Mouse (Mus musculus): ENCODE data around the gene Cacna1i.

Gene Cacna1i

GRCm38 (mm10) chr15:80286851-80287415, at the start of gene Cacna1i:
Gene Cacna1i (plus strand): TSS chr15:80287238.
- H3K27me3 ChIP-seq (ENCODE audit: insufficient read depth, low read length): peaks cover 85% of the 10 kb centered on the region
- H3K36me3 ChIP-seq (ENCODE audit: insufficient read depth, low read length): no peaks in the 10 kb centered on the region
- H3K4me3 ChIP-seq (replicated peaks; ENCODE audit: low read length): peak within 1 kb of the TSS; percentile 79
- H3K9me3 ChIP-seq (ENCODE audit: low read length): no peaks in the 10 kb centered on the region
- no peak for TF ChIP-seq POU5F1 (IDR thresholded peaks at IDR 0.05; ENCODE audit: borderline replicate concordance, low read length)
- no peak for TF ChIP-seq NANOG (IDR thresholded peaks at IDR 0.05; ENCODE audit: borderline replicate concordance, low read length)
- no peak for TF ChIP-seq CTCF (conservative IDR thresholded peaks at IDR 0.05; ENCODE audit: low read length)
- H3K4me1 ChIP-seq (replicated peaks; ENCODE audit: low read depth, low read length): peaks cover 35% of the 10 kb centered on the region

DNA sequence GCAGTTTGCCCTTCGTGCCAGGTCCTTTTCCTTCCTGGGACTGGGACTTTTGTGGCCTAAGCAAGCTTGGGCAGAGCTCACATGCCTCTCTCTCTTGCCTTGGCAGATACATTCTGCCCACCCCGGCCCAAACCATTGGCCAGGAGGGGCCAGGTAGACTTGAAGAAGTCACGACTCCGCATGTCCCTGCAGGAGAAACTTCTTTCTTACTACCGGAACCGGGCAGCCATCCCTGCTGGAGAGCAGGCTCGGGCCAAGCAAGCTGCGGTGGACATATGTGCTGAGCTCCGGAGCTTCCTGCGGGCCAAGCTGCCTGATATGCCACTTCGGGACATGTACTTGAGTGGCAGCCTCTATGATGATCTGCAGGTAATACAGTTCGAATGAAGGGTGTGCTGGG, 38.9 kb upstream of the Cacna1i start:
- Histone ChIP-seq H3K4me1 (replicated peaks; ENCODE audit: low read depth, low read length) (peaks cover 21% of the 10 kb centered on the region), H3K4me3 (replicated peaks; ENCODE audit: low read length) (no peak overlapping the region), H3K36me3 (ENCODE audit: insufficient read depth, low read length) (peaks cover 98% of the 10 kb centered on the region), H3K27me3 (ENCODE audit: insufficient read depth, low read length) (no peaks in the 10 kb centered on the region), H3K9me3 (ENCODE audit: low read length) (no peaks in the 10 kb centered on the region)
- TF ChIP-seq POU5F1 (IDR thresholded peaks at IDR 0.05; ENCODE audit: borderline replicate concordance, low read length): no peak
- TF ChIP-seq NANOG (IDR thresholded peaks at IDR 0.05; ENCODE audit: borderline replicate concordance, low read length): no peak
- TF ChIP-seq CTCF (conservative IDR thresholded peaks at IDR 0.05; ENCODE audit: low read length): no peak

DNA sequence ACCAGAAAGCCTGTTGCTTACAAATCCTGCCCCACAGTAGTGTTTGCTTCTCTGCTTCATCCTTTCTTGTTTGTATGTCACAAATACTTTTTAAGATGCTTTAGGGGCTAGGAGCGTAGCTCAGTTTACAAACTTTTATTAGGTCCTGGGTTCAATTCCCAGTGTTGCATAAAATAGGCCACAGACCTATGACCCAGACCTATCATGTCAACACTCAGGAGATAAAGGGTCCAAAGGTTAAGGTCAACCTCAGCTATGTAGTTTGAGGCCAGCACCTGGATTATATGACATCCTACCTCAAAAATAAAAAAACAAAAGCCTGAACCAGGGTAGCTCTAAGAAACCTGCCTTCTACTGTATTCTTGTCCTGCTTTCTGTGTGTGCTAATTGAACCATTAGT, 38.4 kb upstream of the Cacna1i start:
- no peak for TF ChIP-seq POU5F1 (IDR thresholded peaks at IDR 0.05; ENCODE audit: borderline replicate concordance, low read length)
- TF ChIP-seq CTCF (conservative IDR thresholded peaks at IDR 0.05; ENCODE audit: low read length): no peak
- no peak for TF ChIP-seq NANOG (IDR thresholded peaks at IDR 0.05; ENCODE audit: borderline replicate concordance, low read length)
- Histone ChIP-seq H3K36me3 (ENCODE audit: insufficient read depth, low read length) (peaks cover 98% of the 10 kb centered on the region), H3K4me3 (replicated peaks; ENCODE audit: low read length) (no peak overlapping the region), H3K9me3 (ENCODE audit: low read length) (no peaks in the 10 kb centered on the region), H3K27me3 (ENCODE audit: insufficient read depth, low read length) (no peaks in the 10 kb centered on the region), H3K4me1 (replicated peaks; ENCODE audit: low read depth, low read length) (peaks cover 26% of the 10 kb centered on the region)

- Histone ChIP-seq H3K27me3 (ENCODE audit: insufficient read depth, low read length) (no peaks in the 10 kb centered on the region), H3K4me1 (replicated peaks; ENCODE audit: low read depth, low read length) (peaks cover 33% of the 10 kb centered on the region), H3K9me3 (ENCODE audit: low read length) (no peaks in the 10 kb centered on the region), H3K4me3 (replicated peaks; ENCODE audit: low read length) (no peak overlapping the region), H3K36me3 (ENCODE audit: insufficient read depth, low read length) (peaks cover 94% of the 10 kb centered on the region)
- TF ChIP-seq NANOG (IDR thresholded peaks at IDR 0.05; ENCODE audit: borderline replicate concordance, low read length) (no peak), CTCF (conservative IDR thresholded peaks at IDR 0.05; ENCODE audit: low read length) (no peak)
These were observed 37.4 kb upstream of the Cacna1i start for GRCm38 (mm10) chr15:80249672-80250071.

DNA sequence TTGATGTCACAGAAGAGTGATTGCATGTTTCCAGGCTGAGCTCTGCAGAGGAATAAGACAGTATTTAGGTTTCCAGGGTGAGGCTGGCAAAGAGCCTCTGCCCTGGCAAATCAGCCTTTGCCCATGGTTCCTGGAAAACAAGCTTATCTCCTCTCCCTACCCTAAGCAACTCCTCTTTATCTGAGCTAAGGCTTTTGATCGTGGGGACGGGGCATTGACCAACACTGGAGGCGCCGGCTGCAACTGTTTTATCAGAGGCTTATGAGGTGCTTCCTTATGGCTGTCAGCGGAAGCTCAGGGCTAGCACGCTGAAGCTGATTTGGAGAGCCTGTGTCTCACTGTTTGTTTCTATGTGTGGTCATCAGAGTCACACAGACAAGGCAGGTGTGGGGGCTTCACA, 36.5 kb upstream of the Cacna1i start:
- H3K4me3 ChIP-seq (replicated peaks; ENCODE audit: low read length): no peak overlapping the region
- H3K4me1 ChIP-seq (replicated peaks; ENCODE audit: low read depth, low read length): peaks cover 31% of the 10 kb centered on the region
- TF ChIP-seq POU5F1 (IDR thresholded peaks at IDR 0.05; ENCODE audit: borderline replicate concordance, low read length): no peak
- no peak for TF ChIP-seq CTCF (conservative IDR thresholded peaks at IDR 0.05; ENCODE audit: low read length)
- TF ChIP-seq NANOG (IDR thresholded peaks at IDR 0.05; ENCODE audit: borderline replicate concordance, low read length): no peak
- no peaks in the 10 kb centered on the region for H3K9me3 ChIP-seq (ENCODE audit: low read length)
- H3K27me3 ChIP-seq (ENCODE audit: insufficient read depth, low read length): no peaks in the 10 kb centered on the region
- H3K36me3 ChIP-seq (ENCODE audit: insufficient read depth, low read length): peaks cover 86% of the 10 kb centered on the region

DNA sequence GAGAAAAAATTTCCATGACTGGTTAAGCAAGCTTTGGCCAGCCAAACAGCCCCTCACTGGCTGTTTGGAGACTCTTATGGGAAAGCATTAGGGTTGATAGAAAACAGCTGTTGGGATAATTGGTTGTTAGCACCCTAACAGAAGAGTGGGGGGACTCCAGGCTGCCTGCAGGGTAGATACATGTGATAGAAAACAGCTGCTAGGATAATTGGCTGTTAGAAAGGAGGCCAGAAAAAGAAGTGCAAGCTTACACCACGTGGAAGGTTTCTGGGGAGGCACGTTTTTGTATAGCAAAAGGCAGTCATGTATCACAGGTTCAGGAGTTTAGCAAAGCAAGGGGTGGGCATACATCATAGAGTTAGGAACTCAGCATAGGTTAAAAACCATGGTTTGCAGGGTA, 33.5 kb upstream of the Cacna1i start:
- Histone ChIP-seq H3K4me3 (replicated peaks; ENCODE audit: low read length) (no peak overlapping the region), H3K4me1 (replicated peaks; ENCODE audit: low read depth, low read length) (peaks cover 40% of the 10 kb centered on the region), H3K27me3 (ENCODE audit: insufficient read depth, low read length) (no peaks in the 10 kb centered on the region), H3K36me3 (ENCODE audit: insufficient read depth, low read length) (peaks cover 81% of the 10 kb centered on the region), H3K9me3 (ENCODE audit: low read length) (no peaks in the 10 kb centered on the region)
- TF ChIP-seq NANOG (IDR thresholded peaks at IDR 0.05; ENCODE audit: borderline replicate concordance, low read length): no peak
- TF ChIP-seq CTCF (conservative IDR thresholded peaks at IDR 0.05; ENCODE audit: low read length): no peak
- no peak for TF ChIP-seq POU5F1 (IDR thresholded peaks at IDR 0.05; ENCODE audit: borderline replicate concordance, low read length)

DNA sequence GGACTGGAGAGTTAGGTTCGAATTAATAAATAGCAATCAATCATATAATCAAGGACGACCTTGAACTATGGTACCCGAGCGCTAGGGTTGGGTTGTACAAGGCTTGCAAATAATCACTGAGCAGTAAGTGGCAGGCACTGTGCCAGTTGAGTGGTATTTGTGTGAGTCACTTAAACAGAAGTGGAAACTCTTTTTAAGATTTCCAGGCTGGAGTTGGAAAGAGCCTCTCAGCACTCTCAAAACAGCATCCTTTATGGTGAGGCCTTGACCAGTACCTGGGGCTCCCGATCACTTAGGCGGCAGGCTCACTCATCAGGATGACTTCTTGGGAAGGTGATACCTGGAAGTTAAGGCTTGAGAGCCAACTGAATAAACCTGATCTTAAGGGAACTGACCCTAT, 32.8 kb upstream of the Cacna1i start:
- Histone ChIP-seq H3K9me3 (ENCODE audit: low read length) (no peaks in the 10 kb centered on the region), H3K4me3 (replicated peaks; ENCODE audit: low read length) (peak overlapping the region; percentile 93), H3K27me3 (ENCODE audit: insufficient read depth, low read length) (no peaks in the 10 kb centered on the region), H3K4me1 (replicated peaks; ENCODE audit: low read depth, low read length) (peaks cover 46% of the 10 kb centered on the region), H3K36me3 (ENCODE audit: insufficient read depth, low read length) (peaks cover 76% of the 10 kb centered on the region)
- TF ChIP-seq POU5F1 (IDR thresholded peaks at IDR 0.05; ENCODE audit: borderline replicate concordance, low read length) (no peak), CTCF (conservative IDR thresholded peaks at IDR 0.05; ENCODE audit: low read length) (no peak), NANOG (IDR thresholded peaks at IDR 0.05; ENCODE audit: borderline replicate concordance, low read length) (no peak)

DNA sequence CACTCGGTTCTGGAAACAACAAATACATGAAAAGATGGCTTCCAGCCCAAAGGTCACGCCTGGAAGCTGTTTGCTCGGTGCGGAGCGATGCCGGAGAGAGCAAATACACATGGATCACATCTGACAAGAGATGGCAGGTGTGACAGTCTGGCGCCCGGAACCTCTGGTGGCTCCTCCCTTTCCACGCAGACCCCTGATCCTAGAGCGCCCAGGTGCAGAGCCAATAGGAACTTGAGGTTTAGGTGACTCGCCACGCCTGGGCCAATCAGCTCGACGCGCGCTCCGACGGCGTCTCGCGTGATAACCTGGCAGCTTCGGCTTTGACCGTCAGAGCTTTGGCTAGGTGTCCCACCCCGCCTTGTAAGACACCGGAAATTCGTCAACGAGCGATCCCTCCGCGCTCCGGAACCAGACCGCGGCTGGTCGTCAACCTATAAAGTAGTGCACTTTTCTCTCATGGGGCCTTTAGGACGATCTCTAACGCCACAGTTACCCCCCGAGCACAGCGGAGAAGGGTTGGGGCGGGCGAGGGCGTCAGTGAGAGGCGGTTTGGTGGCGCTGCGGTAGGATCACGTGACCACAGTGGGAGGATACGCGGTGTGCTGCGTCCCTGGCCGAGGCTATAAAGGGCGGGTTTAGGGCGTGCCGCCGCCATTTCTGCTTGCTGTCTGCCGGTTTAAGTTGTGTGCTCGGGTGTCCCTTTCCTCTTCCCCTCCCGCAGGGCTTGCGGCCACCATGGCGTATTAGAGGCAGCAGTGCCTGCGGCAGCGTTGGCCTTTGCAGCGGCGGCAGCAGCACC, 32.0 kb upstream of the Cacna1i start, which contains the start of gene Atf4:
Gene Atf4, plus strand, starts transcription at position 338 of the 799 bp plus-strand sequence.
- Histone ChIP-seq H3K4me1 (replicated peaks; ENCODE audit: low read depth, low read length) (peaks cover 55% of the 10 kb centered on the region), H3K4me3 (replicated peaks; ENCODE audit: low read length) (peak within 1 kb of the TSS; percentile 93), H3K36me3 (ENCODE audit: insufficient read depth, low read length) (peaks cover 76% of the 10 kb centered on the region), H3K9me3 (ENCODE audit: low read length) (no peaks in the 10 kb centered on the region), H3K27me3 (ENCODE audit: insufficient read depth, low read length) (no peaks in the 10 kb centered on the region)
- TF ChIP-seq POU5F1 (IDR thresholded peaks at IDR 0.05; ENCODE audit: borderline replicate concordance, low read length): no peak; the same call in 1 of the 2 replicates
- TF ChIP-seq NANOG (IDR thresholded peaks at IDR 0.05; ENCODE audit: borderline replicate concordance, low read length): no peak
- no peak for TF ChIP-seq CTCF (conservative IDR thresholded peaks at IDR 0.05; ENCODE audit: low read length)

All from E14TG2a.4 (cell line).